Comparison of ENCODE assay signal across 12 mouse cellular contexts in the genomic region with DNA sequence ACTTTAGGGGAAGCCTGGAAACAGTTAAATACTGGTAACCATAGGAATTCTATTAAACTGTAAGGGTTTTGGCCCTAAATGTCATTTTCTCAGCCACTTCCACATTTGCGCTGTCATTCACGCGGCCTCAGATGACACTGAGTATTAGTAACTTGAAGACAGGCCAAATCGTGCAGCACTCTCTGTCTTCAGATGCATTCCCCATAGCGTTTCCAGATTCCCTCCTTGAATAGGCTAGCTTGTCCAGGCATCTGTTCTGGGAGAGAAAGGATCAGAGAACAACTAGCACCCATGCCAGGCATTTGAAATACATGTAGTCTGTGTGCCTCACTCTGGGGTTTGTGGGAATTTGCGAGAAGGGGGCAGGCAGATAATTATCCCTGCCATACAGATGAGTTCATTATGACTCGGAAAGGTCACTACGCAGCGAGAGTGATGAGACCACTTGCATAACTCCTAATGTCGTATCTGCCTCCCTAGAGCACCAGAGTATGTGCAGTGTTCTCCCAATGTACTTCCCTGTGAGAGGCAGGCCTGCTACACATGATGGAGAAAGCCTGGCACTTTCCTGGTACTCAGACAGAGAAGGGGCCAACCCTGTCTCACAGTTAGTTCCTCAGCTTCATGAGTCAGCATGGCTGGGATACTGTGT.
DNase-seq lines count a peak whose midpoint lies in the region; ATAC-seq and TF ChIP-seq lines count a peak whose summit lies in the region.
"Had no signal": no experiment of that assay in that cellular context is flagged by ENCODE, and none has a peak within 500 bp of the region (broad histone marks: within the 10 kb centered on the region; RNA-seq: fewer than 3 reads in every experiment).

No protein-coding gene starts in this region.

- WGBS in lung, embryonic 14.5 days = 54% methylated on average over 10 of the region's 10 CpGs
- WGBS in lung, adult 2 months = 67% methylated on average over 10 of the region's 10 CpGs

- H3K4me3 ChIP-seq in lung, embryonic 14.5 days (ENCODE audit: low read depth, low read length) = no peak overlapping the region
- no peak overlapping the region for H3K4me3 ChIP-seq in lung, adult 2 months (replicated peaks; ENCODE audit: extremely low read depth, low read depth, low read length)

- no peak for TF ChIP-seq CTCF in lung, embryonic 14.5 days (IDR thresholded peaks at IDR 0.05; ENCODE audit: low read depth)
- no peak for TF ChIP-seq CTCF in lung, adult 2 months (IDR thresholded peaks at IDR 0.05; ENCODE audit: insufficient read depth, low read length)
- no peak for TF ChIP-seq CTCF in brain, embryonic 14.5 days (IDR thresholded peaks at IDR 0.05; ENCODE audit: borderline replicate concordance, extremely low read depth, insufficient read depth, insufficient read length)

- peak; percentile 45 for ATAC-seq in frontal cortex, adult (ENCODE audit: low TSS enrichment)
- ATAC-seq in lung, embryonic 14.5 days (ENCODE audit: insufficient read depth) = peak; percentile 70; the same call in 1 of the 2 replicates
- ATAC-seq: liver, postnatal 0 days had no signal

- H3K9ac ChIP-seq in lung, embryonic 14.5 days = no peak overlapping the region
- H3K9ac ChIP-seq: liver, postnatal 0 days had no signal

- H3K27ac ChIP-seq in lung, embryonic 14.5 days (ENCODE audit: low read depth) = no peak overlapping the region

- TF ChIP-seq POLR2A in lung, adult 2 months (IDR thresholded peaks at IDR 0.05; ENCODE audit: borderline replicate concordance, extremely low read depth, low read depth, low read length) = no peak
- TF ChIP-seq POLR2A in brain, embryonic 14.5 days (IDR thresholded peaks at IDR 0.05; ENCODE audit: borderline replicate concordance, extremely low read depth, insufficient read depth, insufficient read length, poor library complexity, severe bottlenecking) = no peak

- no peaks in the 10 kb centered on the region for H3K27me3 ChIP-seq in lung, embryonic 14.5 days (ENCODE audit: insufficient read depth, low read length)

- no peak for DNase-seq in frontal cortex, postnatal 36 days (ENCODE audit: low spot score in 2 of 2)
- DNase-seq in lung, embryonic 14.5 days = peak; percentile 86
- DNase-seq in lung, adult 2 months = no peak
- DNase-seq in brain, embryonic 14.5 days (ENCODE audit: low read depth) = peak; percentile 70
- peak; percentile 30 for DNase-seq in lung, postnatal 36 days
- no peak for DNase-seq in thymus, postnatal 0 days (ENCODE audit: low spot score)
- no peak for DNase-seq in frontal cortex, postnatal 10 days (ENCODE audit: low spot score in 2 of 2)
- DNase-seq: adrenal gland, adult 2 months; kidney, adult 11 months; kidney, postnatal 36 days; liver, postnatal 0 days had no signal

- H3K36me3 ChIP-seq in lung, embryonic 14.5 days (ENCODE audit: insufficient read depth) = no peaks in the 10 kb centered on the region

- no peaks in the 10 kb centered on the region for H3K4me1 ChIP-seq in lung, embryonic 14.5 days (ENCODE audit: insufficient read depth)
- no peaks in the 10 kb centered on the region for H3K4me1 ChIP-seq in lung, adult 2 months (ENCODE audit: control insufficient read depth, insufficient read depth, low read length)

- H3K9me3 ChIP-seq in lung, embryonic 14.5 days (ENCODE audit: low read depth, low read length) = no peaks in the 10 kb centered on the region

- H3K4me2 ChIP-seq in lung, embryonic 14.5 days = no peak overlapping the region

Comparison
In these comparisons a context has a peak if more than half of its experiments do, and no peak if none do; other contexts are left out.
1. DNase-seq: peak in lung, embryonic 14.5 days (single experiment), brain, embryonic 14.5 days (single experiment) and lung, postnatal 36 days (single experiment); none in frontal cortex, postnatal 36 days (0 of 2), lung, adult 2 months (single experiment), thymus, postnatal 0 days (single experiment) and frontal cortex, postnatal 10 days (0 of 2).